Mouse (Mus musculus) layer of hippocampus, adult 2 months (tissue): ENCODE data around the gene Fam222a. TPM values are rescaled to one million over a fixed set of nuclear protein-coding genes. Genes with fewer than 3 reads are reported as not detected.

Experiments
- DNase-seq, 2 experiments: peaks; one replicate each; pipeline ENCODE4 v3.0.0; 2022; ENCODE audit warnings: low spot score in 2 of 2
- H3K27ac ChIP-seq: fragments of 200-600 bp; 2 replicates; pipeline ENCODE4 v1.8.1; 2022
- H3K4me3 ChIP-seq: fragments of 200-600 bp; 2 replicates; pipeline ENCODE4 v1.8.1; 2022; ENCODE audit warnings: mild to moderate bottlenecking
- CTCF ChIP-seq: fragments of 200-600 bp; conservative IDR thresholded peaks from 2 replicates; pipeline ENCODE4 v1.8.1; 2022; ENCODE audit warnings: antibody characterized with exemption, mild to moderate bottlenecking, moderate library complexity
- total RNA-seq, 2 experiments: library from RNA; stranded (reverse); gene quantifications; 2 replicates each; pipeline ENCODE4 v1.2.3; 2021

Gene Fam222a
- total RNA-seq, 2 experiments from 2014 or later: 3.5 to 4.1 TPM

GRCm38 (mm10) chr5:114549770-114550169 lies 18.0 kb upstream of the Fam222a start:
- Histone ChIP-seq H3K4me3 (no peak overlapping the region), H3K27ac (no peak overlapping the region)
- no peak for TF ChIP-seq CTCF
- DNase-seq: no peak

DNA sequence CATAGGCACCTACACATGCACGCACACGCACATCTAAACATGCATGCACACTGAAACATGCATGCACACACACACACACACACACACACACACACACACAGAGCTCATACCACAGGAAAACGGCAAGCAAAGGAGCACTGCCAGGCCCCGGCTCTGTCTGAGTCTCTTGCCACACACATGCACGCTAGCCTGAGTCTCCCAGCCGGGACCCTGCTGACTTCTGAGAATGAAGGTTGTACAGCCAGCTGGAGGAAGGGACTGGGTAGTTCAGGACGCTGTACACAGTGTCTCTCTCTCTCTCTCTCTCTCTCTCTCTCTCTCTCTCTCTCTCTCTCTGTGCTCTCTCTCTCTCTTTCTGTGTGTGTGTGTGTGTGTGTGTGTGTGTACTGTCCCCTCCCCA lies 17.4 kb upstream of the Fam222a start:
- TF ChIP-seq CTCF: no peak

GRCm38 (mm10) chr5:114550886-114551492 lies 16.8 kb upstream of the Fam222a start:
- no peak for TF ChIP-seq CTCF
- Histone ChIP-seq H3K27ac (no peak overlapping the region), H3K4me3 (no peak overlapping the region)
- no peak for DNase-seq

More for the DNA sequence above, 17.4 kb upstream of the Fam222a start:
- no peak for DNase-seq
- H3K4me3 ChIP-seq: no peak overlapping the region
- H3K27ac ChIP-seq: no peak overlapping the region

- no peak for TF ChIP-seq CTCF
- H3K4me3 ChIP-seq: no peak overlapping the region
- DNase-seq: no peak
- peak overlapping the region; percentile 36; the same call in 1 of the 2 replicates for H3K27ac ChIP-seq
These were observed 15.2 kb upstream of the Fam222a start for GRCm38 (mm10) chr5:114552507-114553208.

- TF ChIP-seq CTCF: no peak
- Histone ChIP-seq H3K4me3 (no peak overlapping the region), H3K27ac (no peak overlapping the region)
- DNase-seq: no peak
These were observed 14.1 kb upstream of the Fam222a start for GRCm38 (mm10) chr5:114553706-114554105.

DNA sequence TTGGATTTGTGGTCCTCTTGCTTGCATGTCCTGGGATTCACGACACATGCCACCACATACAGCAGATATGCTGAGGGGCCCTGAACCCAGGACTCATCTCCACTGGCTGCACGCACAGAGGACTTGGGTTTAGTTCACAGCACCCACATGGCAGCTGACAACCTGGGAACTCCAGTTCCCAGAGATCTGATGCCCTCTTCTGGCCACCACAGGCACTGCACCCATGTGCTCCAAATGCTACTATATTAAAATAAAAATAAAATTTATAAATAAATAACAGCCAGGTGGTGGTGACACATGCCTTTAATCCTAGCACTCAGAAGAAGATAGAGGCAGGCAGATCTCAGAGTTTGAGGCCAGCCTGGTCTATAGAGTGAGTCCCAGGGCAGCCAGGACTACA lies 12.4 kb upstream of the Fam222a start:
- peak; percentile 57 for TF ChIP-seq CTCF
- Histone ChIP-seq H3K4me3 (no peak overlapping the region), H3K27ac (no peak overlapping the region)
- no peak for DNase-seq

- TF ChIP-seq CTCF: no peak
- no peak for DNase-seq
- Histone ChIP-seq H3K27ac (no peak overlapping the region), H3K4me3 (no peak overlapping the region)
These were observed 11.7 kb upstream of the Fam222a start for GRCm38 (mm10) chr5:114556109-114556508.

DNA sequence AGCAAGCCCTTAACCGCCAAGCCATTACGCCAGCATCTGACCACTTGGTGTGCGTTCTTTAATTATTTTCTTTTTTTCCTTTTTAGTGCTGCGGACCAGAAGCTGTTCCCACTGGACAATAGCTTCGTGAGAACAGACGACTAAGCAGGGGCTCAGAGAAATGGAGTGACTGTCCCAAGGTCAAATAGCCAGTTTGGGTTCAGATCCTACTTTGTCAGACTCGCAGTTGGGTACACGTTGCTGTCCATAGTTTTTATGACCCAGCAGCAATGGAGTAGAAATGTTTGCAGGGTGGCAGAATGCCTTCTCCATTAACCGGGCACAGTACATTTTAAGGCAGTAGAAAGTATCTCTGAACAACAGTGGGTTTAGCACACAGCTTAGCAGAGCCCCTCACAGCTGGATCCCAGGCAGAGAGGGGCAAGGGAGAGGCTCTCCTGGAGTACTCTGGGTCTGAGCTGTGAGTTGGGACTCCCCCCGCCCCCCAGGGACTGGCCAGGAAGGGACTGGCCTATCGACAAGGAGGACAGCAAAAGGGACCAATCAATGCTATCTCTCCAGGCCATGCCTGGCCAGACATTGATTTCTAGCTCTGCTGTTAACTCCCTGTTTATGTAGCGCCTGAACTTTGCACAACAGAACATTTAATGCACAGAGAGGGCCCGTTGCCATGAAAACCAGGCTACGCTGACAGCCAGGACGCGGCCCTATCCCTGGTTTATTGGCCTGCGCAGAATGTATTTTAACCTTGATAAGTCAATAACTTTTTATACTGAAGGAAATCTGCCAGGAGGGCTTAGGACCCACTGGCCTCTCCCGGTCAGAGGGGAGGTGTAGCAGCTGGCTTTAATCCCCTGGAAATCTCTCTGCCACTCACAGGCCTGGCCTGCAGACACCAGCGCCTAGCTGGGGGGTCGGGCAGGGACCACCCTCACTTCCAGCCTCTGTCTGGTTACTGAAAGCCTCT lies 9.8 kb upstream of the Fam222a start:
- Histone ChIP-seq H3K4me3 (no peak overlapping the region), H3K27ac (no peak overlapping the region)
- TF ChIP-seq CTCF: no peak
- no peak for DNase-seq

GRCm38 (mm10) chr5:114560533-114560936 lies 7.3 kb upstream of the Fam222a start:
- TF ChIP-seq CTCF: no peak
- Histone ChIP-seq H3K4me3 (no peak overlapping the region), H3K27ac (no peak overlapping the region)
- DNase-seq: no peak

DNA sequence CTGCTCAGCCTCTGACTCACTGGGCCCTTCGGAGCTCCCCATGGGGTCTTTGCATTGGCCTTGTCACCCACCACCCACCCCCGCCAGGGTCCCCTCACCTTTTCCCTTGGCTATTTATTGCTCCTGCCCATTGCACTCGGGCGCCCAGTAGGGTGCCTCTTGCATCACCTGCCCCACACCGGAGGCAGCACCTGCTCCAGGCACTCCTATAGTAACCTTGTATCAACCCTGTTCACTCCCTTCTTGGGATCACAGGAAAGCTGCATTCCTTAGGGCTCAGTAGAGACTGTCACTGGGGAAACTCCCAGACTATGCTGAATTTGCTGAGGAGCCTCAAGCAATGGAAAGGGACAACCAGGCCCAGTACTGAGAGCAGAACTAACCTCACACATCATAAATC lies 6.9 kb upstream of the Fam222a start:
- no peak overlapping the region for H3K27ac ChIP-seq
- H3K4me3 ChIP-seq: no peak overlapping the region
- no peak for DNase-seq
- TF ChIP-seq CTCF: no peak

DNA sequence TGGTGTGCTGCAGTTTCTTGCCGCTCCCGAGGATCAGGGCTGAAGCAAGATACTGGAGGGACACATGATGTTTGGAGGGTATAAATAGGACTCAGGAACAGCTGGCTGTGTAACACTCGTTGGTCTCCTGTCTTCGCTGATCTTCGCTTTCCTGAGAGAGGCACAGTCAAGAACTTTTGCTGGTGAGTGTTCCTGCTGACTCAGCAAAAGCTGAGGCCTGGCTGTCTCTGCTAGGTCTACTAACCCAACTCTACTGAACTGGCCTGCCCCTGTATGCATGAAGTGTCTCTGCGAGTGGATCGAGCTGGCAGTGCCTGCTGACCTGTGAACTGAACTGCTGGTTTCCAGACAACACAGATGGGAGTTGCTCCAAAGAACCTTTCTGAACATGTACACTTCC lies 3.8 kb upstream of the Fam222a start:
- H3K27ac ChIP-seq: no peak overlapping the region
- no peak overlapping the region for H3K4me3 ChIP-seq
- no peak for DNase-seq
- no peak for TF ChIP-seq CTCF

GRCm38 (mm10) chr5:114565305-114565704 lies 2.5 kb upstream of the Fam222a start:
- no peak overlapping the region for H3K27ac ChIP-seq
- H3K4me3 ChIP-seq: no peak overlapping the region
- no peak for TF ChIP-seq CTCF
- DNase-seq: no peak

DNA sequence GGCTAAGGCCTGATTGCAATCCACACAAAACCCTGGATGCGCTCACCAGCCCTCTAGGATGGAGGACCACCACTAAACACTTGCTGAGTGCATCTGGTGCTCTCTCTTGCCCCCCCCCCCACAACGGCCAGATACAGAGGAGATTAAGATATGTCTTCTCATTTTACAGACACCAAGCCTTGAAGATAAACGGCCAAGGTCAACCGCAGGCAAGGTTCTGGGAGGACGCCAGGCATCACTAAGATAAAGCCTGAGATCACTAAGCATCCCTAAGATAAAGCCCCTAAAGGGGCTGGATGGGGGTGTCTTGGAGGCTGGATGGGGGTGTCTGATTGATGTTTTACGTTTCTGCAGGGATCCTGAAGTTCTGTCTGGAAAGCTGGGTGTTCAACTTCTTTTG lies 2.1 kb upstream of the Fam222a start:
- Histone ChIP-seq H3K4me3 (no peak overlapping the region), H3K27ac (no peak overlapping the region)
- no peak for TF ChIP-seq CTCF
- DNase-seq: no peak
